ENCODE assay signal across 24 mouse cellular contexts in the genomic region with DNA sequence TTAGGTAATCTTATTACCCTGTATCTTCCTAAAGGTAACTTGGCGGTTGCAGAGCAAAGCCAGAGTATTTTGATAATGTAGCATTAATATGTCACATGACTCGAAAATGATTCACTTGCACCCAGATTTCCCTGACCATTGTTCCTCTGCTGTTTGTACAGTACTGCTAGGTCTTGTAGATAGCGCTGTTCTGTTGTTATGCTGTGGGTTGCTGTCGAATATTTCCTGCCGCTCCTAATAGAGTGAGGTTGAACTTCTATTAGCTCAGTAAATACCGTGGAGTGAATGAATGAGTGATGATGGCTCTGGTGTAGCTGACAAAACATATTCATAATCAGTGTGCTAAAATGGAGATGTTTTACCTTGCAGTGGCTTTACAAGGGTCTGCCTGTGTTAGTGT.
"Had no signal": no experiment of that assay in that cellular context is flagged by ENCODE, and none has a peak within 500 bp of the region (broad histone marks: within the 10 kb centered on the region; RNA-seq: fewer than 3 reads in every experiment).

No protein-coding gene starts in this region.

- H3K9me3 ChIP-seq: heart, embryonic 13.5 days; heart, embryonic 15.5 days; hindbrain, embryonic 13.5 days; kidney, embryonic 15.5 days; limb, embryonic 13.5 days; limb, embryonic 15.5 days had no signal

- ATAC-seq: hindbrain, embryonic 16.5 days; intestine, embryonic 16.5 days had no signal

- H3K27ac ChIP-seq: gastrocnemius, adult 2 months; heart, embryonic 13.5 days; heart, embryonic 15.5 days; kidney, embryonic 15.5 days; kidney, postnatal 0 days; limb, embryonic 13.5 days; limb, embryonic 15.5 days had no signal

- H3K4me1 ChIP-seq: limb, embryonic 15.5 days had no signal

- H3K36me3 ChIP-seq: heart, embryonic 13.5 days; heart, embryonic 15.5 days; hindbrain, embryonic 13.5 days; kidney, embryonic 15.5 days; limb, embryonic 13.5 days; limb, embryonic 15.5 days had no signal

- H3K4me2 ChIP-seq: heart, embryonic 11.5 days; heart, embryonic 13.5 days; heart, embryonic 15.5 days; hindbrain, embryonic 13.5 days; kidney, embryonic 15.5 days; limb, embryonic 13.5 days; limb, embryonic 15.5 days had no signal

- DNase-seq: gastrocnemius, adult 2 months; gastrocnemius, postnatal 14 days; gastrocnemius, postnatal 36 days; heart, adult 18-20 months; heart, postnatal 14 days; heart, postnatal 36 days; kidney, adult 11 months; kidney, adult 2 months; kidney, adult 9 months; kidney, postnatal 14 days; kidney, postnatal 36 days; layer of hippocampus, adult 9-11 months; layer of hippocampus, postnatal 36 days; left cerebral cortex, postnatal 4 days had no signal

- H3K27me3 ChIP-seq: heart, embryonic 13.5 days; heart, embryonic 15.5 days; hindbrain, embryonic 13.5 days; kidney, embryonic 15.5 days; limb, embryonic 13.5 days; limb, embryonic 15.5 days had no signal

- H3K9ac ChIP-seq: heart, embryonic 13.5 days; heart, embryonic 15.5 days; hindbrain, embryonic 13.5 days; kidney, embryonic 15.5 days; limb, embryonic 13.5 days; limb, embryonic 15.5 days had no signal

- H3K4me3 ChIP-seq: gastrocnemius, adult 2 months; heart, embryonic 13.5 days; heart, embryonic 15.5 days; hindbrain, embryonic 13.5 days; kidney, embryonic 15.5 days; limb, embryonic 13.5 days; limb, embryonic 15.5 days had no signal
